Mouse (Mus musculus) cortical plate, adult 2 months (tissue): Measurements from ENCODE around the gene Far2. TPM values are rescaled to one million over a fixed set of nuclear protein-coding genes. Genes with fewer than 3 reads are reported as not detected.
A peak's percentile ranks its signal among the peaks of the same experiment; 100 is the strongest.
"Not testable (repeated sequence)": the region's sequence is repeated elsewhere in the genome, so short reads cannot be mapped to it uniquely, and the experiment has no call there.

ENCODE experiments used
- H3K27ac ChIP-seq: fragments of 200-500 bp; 2 replicates; pipeline ENCODE4 v1.5.1; 2012; ENCODE audit warnings: low read length, control low read depth, inconsistent platforms; ENCODE audit not compliant: insufficient read depth
- H3K4me1 ChIP-seq: fragments of 200-500 bp; 2 replicates; pipeline ENCODE4 v1.6.1; 2011; ENCODE audit warnings: low read length; ENCODE audit not compliant: control insufficient read depth, insufficient read depth
- H3K4me3 ChIP-seq: fragments of 200-500 bp; 2 replicates; pipeline ENCODE4 v1.5.1; 2011; ENCODE audit warnings: mild to moderate bottlenecking, low read length, control low read depth; ENCODE audit not compliant: insufficient read depth
- CTCF ChIP-seq: fragments of 200-500 bp; IDR thresholded peaks from 2 replicates; pipeline ENCODE4 v1.5.1; 2011; ENCODE audit warnings: mild to moderate bottlenecking, control low read depth, low read length; ENCODE audit not compliant: insufficient read depth; ENCODE audit errors: extremely low read depth
- POLR2A ChIP-seq: fragments of 200-500 bp; IDR thresholded peaks from 2 replicates; pipeline ENCODE4 v1.6.1; 2011; ENCODE audit warnings: mild to moderate bottlenecking, low read length, control low read depth; ENCODE audit not compliant: insufficient read depth; ENCODE audit errors: extremely low read depth
- polyA plus RNA-seq: library from polyadenylated mRNA; depleted of rRNA; stranded (reverse); fragments of >200 nt; gene quantifications from 2 replicates; pipeline ENCODE4 v1.2.3, GENCODE M21; 2012

Gene Far2
- polyA plus RNA-seq, 1 experiment, result 17.2 TPM

DNA sequence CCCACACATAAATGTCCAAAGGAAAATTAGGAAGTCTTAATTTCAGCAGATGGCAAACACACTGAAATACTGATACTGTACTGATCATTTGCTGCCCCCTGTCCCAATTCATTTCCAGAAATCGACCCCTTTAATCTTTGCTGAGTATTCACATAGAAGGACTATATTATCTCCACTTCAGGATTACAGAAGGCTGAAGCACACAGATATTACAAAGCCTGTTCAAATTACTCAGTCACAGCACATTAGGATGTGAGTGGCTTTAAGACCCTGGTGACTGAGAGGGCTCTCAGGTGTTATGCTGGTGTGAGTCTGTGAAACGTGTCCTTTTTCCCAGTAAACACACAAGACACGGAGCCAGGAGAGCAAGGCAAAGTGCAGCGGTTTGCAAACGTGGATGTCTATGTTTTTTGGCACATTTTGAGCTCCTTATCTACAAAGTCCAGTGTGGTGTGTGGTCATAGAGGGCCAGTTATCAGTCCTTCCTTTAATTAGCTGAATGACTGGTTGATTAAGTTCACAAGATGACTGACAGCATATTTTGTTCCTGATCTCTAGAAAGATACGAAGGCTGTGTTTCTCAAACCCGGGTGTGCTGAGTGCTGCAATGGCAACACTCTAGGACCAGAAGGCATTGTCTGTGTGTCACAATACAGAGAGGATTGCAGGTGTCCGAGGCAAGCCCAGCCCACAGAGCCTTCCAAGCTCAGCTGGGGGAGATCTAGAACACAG lies 61.8 kb downstream of the Far2 start:
- no peaks in the 10 kb centered on the region for H3K4me1 ChIP-seq
- H3K27ac ChIP-seq, result no peak overlapping the region
- TF ChIP-seq POLR2A, result no peak
- TF ChIP-seq CTCF, result no peak
- H3K4me3 ChIP-seq, result no peak overlapping the region

DNA sequence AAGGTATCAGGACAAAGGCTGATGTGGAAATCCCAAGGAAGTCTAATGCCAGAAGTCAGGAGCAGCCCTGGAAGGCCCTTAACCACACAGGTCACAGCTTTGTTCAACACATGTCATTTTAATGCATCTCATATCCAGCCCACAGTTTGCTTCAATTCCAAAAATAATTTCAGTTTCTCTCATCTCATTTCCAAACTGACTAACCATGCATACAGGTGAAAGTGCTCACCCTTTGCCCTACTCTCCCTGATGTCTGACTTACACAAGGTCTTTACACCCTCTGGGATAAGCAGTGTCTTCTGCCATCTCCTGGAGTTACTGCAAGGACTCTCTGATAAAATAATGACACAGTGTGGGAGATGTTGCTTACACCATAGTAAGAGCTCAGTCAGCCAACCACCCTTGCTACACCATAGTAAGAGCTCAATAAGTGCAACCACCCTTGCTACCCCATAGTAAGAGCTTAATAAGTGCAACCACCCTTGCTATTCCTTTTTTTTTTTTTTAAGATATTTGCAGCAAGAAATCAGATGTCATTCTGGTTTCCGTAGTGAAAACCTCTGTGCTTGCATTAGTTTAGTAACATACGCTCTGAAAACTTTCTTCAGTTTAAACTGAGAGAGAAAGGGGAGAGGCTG lies 64.1 kb downstream of the Far2 start:
- Histone ChIP-seq H3K4me3 (no peak overlapping the region), H3K27ac (no peak overlapping the region), H3K4me1 (no peaks in the 10 kb centered on the region)
- TF ChIP-seq POLR2A (no peak), CTCF (no peak)

DNA sequence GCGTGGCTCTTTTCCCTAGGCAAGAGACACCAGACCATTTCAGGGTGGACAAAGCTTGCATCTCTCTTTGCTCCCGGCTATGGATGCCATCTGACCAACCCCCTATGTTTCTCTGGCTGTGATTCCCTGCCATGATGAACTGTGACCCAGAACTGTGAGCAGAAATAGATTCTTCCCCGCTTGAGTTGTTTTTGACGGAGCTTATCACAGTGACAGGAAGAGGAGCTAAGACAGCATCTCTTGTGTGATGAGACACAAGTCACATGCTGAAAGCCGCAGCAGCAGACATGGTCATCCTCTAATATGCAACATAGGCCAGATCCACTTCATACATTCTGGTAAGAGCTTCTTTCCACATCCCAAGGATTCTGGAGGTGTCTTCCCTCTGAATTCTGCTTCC lies 69.3 kb downstream of the Far2 start:
- Histone ChIP-seq H3K4me3 (no peak overlapping the region), H3K27ac (no peak overlapping the region), H3K4me1 (no peaks in the 10 kb centered on the region)
- TF ChIP-seq POLR2A, result no peak
- TF ChIP-seq CTCF, result no peak

DNA sequence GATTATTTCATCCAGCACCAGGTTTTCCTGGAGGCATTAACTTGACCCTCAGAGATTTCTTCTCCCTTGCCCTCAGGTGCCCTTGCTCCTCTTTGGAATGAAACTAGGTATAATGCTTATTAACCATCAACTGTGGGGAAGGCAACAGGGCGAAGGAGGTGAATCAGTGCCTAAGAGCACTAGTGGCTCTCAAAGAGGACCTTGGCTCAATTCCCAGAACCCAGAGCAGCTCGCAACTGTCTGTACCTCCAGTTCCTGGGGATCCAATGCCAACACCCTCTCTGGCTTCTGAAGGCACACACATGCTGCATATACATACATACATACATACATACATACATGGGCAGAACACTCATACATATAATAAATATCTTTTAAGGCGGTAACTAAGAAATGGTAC lies 69.8 kb downstream of the Far2 start:
- TF ChIP-seq POLR2A, result no peak
- Histone ChIP-seq H3K4me1 (no peaks in the 10 kb centered on the region), H3K27ac (no peak overlapping the region), H3K4me3 (no peak overlapping the region)

DNA sequence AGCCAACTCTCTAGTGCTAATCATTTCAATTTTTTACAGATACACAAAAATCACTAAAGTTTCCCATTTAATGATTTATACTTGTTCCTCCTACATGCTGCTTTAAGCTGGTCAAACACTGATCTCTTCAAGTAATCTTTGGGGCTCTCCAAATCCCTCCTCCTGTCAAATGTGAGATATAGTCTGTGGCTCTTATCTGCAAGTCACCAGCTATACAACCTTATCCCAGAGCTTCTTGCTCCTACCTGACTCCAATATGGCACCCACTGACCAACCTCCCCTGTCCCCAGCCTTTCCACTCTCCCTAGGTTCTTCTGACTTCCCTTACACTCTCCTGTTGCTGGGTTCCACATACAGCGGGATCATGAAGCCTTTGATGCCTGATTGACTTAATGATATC lies 70.6 kb downstream of the Far2 start:
- Histone ChIP-seq H3K27ac (no peak overlapping the region), H3K4me3 (no peak overlapping the region), H3K4me1 (no peaks in the 10 kb centered on the region)
- TF ChIP-seq POLR2A, result no peak
- TF ChIP-seq CTCF, result no peak

DNA sequence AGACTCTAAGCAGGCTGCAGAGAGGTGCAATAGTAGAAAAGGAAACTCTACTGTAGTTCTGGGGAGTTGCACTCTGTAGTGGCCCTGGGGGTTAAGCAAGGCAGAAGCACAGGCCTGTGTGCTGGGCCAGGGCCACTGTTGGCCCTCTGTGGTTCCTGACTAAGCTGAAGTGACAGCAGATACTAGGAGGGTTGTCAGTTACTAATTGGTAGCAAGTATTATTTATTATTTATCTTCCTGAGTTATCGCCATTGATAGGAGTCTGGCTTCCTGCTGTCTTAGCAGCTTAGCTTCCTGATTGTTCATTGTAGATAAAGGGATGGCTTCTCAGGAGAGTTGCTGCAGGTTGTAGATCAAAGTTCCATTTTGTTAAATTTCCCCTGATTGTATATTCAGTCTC lies 73.6 kb downstream of the Far2 start:
- no peaks in the 10 kb centered on the region for H3K4me1 ChIP-seq

DNA sequence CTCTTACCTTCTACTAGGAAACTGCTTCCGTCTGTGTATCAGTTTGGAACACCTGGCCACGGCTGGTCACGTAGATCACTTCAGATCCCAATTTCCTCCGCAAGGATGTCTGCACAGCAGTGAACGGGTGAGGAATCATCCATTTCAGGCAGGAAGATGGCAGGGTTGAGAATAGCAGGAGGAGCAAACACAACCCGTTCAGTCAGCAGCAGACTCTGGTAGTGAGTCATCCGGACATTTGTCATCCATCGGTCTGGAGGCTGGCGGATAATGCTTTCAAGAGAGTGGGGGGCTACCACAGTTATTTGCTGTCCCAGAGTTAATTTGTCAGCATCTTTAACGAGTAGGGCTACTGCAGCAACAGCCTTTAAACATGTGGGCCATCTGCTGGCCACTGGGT lies 79.8 kb downstream of the Far2 start:
- H3K27ac ChIP-seq, H3K4me1 ChIP-seq: not testable (repeated sequence)
- peak overlapping the region; percentile 37 for H3K4me3 ChIP-seq

More for the DNA sequence above, 73.6 kb downstream of the Far2 start:
- Histone ChIP-seq H3K27ac (no peak overlapping the region), H3K4me3 (no peak overlapping the region)
- no peak for TF ChIP-seq CTCF
- no peak for TF ChIP-seq POLR2A

DNA sequence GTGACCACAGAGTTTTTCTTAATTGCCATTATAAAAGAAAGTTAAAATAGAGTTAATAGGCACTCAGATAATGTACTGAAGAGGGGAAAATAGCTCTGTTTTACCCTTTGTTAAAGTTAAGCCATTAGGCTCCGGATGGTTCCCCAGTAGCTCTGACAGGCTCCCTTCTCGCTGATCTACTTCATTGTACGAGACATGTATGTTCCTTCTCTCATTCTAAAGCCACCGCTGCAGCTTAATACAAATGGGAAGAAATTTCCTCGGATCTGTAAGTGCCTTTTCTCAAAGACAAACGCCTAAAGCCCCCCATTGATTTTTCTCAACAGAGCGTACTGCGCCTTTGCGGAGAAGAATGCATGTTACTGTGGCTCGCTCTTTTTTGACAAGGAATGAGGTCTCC lies 85.3 kb downstream of the Far2 start:
- Histone ChIP-seq H3K27ac (no peak overlapping the region), H3K4me3 (no peak overlapping the region), H3K4me1 (no peaks in the 10 kb centered on the region)
- TF ChIP-seq CTCF, result no peak
- no peak for TF ChIP-seq POLR2A

DNA sequence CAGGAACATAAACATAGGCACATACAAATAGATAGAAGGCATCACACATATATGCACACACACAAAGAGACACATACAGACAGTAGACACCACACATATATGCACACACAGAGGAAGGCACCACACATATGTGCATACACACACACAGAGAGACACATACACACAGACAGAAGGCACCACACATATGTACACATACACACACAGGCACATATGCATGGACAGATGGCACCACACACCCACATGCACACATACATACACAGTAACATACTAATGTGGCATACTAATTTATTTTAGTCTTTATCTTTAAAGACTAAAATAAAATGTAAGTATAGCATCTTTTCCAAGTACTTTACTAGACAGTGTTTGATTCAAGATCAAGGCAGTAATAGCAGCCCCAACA lies 86.5 kb downstream of the Far2 start:
- H3K4me1 ChIP-seq, result no peaks in the 10 kb centered on the region
- no peak overlapping the region for H3K4me3 ChIP-seq
- no peak for TF ChIP-seq POLR2A
- TF ChIP-seq CTCF, result no peak
- H3K27ac ChIP-seq, result no peak overlapping the region

DNA sequence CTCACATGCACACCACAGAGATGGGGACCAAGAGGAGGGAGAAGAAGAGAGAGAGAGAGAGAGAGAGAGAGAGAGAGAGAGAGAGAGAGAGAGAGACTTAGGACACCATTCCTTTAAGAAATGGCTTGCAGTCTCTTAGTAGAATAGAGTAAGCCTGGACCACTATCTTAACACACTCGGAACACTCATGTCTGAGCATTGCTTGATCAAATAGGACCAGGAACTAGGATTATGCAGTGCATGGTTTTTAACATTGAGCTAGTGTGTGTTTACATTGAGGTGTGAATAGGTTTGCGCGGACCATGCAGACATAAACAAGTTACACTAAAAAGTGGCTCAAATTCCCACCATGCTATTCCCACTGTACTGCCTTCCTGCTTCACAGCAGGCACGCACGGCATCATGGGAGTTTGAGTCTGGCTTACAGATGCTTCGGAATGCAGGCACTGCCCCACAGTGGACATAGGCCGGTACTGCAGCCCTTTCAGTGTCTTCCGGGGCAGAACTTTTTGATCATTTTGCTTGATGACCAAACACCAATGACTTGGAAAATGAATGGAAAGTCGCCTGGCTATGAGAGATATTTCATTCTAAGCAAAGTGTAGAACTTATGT lies 88.8 kb downstream of the Far2 start:
- TF ChIP-seq POLR2A, result no peak
- peak; percentile 97 for TF ChIP-seq CTCF
- Histone ChIP-seq H3K27ac (no peak overlapping the region), H3K4me3 (no peak overlapping the region), H3K4me1 (no peaks in the 10 kb centered on the region)
